Mouse (Mus musculus): ENCODE measurements around the gene Dip2b.
A peak's percentile ranks its signal among the peaks of the same experiment; 100 is the strongest.

Dip2b gene

DNA sequence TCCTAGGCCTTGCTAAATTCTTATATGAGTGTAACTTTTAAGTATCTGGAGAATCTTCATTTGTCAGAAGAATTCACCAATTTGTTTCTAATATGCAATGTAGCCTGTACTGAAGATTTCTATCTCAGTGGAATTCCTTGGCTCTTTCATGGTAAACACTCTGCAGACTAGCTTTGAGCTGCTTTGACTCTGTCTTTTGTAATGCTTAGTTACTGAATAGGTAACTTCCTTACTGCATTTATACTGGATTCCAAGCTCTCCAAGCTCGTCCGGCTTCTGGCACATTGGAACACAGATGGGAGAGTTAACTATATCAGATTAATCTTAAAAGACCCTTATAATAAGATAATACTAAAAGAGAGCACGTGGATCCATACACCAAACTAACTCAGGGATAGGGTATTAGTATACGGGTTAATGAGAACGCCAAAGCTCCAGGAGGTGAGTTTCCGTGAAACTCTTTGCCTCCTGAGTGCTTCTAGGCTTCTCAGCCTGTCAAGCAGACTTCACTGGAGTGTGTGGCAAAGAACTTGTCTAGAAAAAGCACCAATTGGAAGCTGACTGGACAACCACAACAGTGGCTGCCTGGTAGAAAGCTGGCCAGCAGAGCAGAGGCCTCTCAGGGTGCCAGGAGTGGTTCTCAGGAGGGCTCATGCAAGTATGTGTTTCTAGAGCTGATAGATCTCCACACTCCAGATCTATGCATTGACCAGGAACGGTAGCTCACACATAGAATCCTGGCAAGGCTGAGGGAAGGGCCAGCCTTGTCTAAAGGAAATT lies 220.4 kb downstream of the Dip2b start:
- no peak for DNase-seq (ENCODE audit: low read depth)

DNA sequence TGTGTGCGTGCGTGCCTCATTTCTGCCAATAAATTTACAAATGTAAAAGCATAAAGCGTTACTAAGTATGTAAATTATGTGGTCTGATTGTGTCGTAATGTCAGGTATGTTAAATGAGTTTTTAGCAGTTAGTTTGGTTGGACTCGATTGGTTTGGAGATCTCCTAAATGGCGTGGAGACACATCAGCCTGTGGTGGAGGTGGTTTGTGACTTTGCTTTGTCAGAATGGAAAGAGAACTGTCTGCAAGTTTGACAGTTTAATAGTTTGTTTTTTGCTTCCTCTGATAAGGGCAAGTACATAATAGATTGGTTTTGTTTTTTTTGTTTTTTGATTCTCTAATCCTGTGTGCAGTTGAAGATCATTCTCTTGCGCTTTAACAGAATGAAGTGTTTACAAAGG lies 221.9 kb downstream of the Dip2b start:
- peak; percentile 53 for DNase-seq (ENCODE audit: low read depth)

DNA sequence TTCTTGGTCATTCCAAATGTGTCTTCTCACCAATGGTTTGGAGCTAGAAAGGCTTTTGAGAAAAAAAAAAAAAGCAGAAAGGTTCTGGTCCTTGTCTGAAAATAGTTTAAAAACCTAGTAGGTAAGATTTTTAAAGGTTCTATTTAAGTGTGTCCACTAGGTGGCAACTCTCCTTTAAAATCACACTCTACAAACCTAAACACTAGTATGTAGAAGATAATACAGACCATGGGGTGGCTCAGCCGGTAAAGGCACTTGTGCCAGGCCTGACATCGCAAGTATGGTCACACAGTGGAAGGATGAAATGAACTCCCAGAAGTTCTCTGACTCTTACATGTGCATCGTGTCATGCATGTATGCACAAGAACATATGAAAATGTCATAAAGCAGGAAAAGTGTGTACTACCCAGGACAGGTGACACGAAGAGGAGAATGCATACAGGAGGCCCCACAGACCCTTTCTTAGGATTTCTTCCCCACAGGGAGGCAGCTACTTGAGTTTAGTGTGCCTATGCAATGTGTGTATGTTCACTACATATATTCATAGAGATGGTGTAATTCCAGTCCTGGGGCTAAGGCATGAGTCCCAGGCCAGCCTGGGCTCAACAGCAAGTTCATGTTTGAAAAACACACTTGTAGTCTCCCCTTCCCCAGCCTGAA lies 224.9 kb downstream of the Dip2b start:
- DNase-seq (ENCODE audit: low read depth): peak; percentile 63

DNA sequence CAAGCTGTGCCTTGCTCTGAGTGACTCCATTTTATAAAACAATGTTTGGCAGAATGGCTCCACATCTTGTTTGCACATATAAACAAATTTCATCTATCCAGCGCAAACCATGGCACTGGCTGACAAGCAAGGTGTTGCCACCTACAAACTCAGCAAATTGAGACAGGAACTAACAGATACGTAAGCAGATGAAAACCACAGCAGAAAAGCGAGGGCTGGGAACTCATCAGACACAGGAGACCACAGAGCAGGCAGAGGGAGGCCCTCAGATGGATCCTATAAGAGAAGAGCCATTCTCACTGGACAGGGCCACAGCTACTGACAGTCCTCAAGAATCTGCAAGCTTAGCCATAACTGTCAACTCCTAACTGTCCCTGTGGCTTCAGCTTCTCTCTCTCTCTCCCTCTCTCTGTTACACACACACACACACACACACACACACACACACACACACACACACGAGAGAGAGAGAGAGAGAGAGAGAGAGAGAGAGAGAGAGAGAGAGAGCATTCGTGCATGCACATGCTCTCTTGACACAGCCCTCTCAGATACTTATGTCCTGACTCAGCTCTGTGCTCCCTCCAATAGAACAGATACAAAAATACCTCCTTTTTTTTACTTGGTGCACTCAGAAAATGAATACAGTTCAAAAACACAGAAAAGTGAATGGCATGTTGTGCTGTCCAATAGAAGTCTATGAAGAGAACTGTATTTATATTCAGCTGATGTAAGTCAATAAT lies 227.3 kb downstream of the Dip2b start:
- DNase-seq (ENCODE audit: low read depth): no peak

DNA sequence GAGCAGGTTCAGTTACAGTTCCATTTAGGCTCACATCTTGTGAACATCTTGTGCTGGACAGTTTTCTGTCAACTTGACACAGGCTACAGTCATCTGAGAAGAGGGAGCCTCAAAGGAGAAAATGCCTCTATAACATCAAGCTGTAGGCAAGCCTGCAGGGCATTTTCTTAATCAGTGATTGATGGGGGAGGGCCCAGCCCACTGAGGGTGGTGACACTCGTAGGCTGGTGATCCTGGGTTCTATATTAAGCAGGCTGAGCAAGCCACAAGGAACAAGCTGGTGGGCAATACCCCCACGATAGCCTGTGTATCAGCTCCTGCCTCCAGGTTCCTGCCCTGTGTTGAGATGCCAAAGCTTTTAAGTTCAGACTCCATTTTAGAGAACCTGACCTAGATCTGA lies 230.5 kb downstream of the Dip2b start:
- no peak for DNase-seq (ENCODE audit: low read depth)

All from 416B (cell line).